Mouse (Mus musculus) midbrain, embryonic 12.5 days (tissue): ENCODE measurements around the gene Ttc16. TPM values are rescaled to one million over a fixed set of nuclear protein-coding genes. Genes with fewer than 3 reads are reported as not detected.

Experiments
- ATAC-seq: fragments of 200-750 bp; cut with Nextera tagmentation; 2 replicates; pipeline ENCODE4 v1.8.0; 2017; ENCODE audit warnings: low read depth, moderate TSS enrichment, moderate library complexity; ENCODE audit not compliant: low FRiP score
- H3K27ac ChIP-seq: fragments of 300-500 bp; sonication (generic); replicated peaks from 2 replicates; pipeline ENCODE4 v1.5.1; 2016; ENCODE audit warnings: mild to moderate bottlenecking
- H3K27me3 ChIP-seq: fragments of 300-500 bp; sonication (generic); 2 replicates; pipeline ENCODE4 v1.6.1; 2016; ENCODE audit warnings: mild to moderate bottlenecking
- H3K36me3 ChIP-seq: fragments of 300-500 bp; sonication (generic); 2 replicates; pipeline ENCODE4 v1.6.1; 2016
- H3K4me1 ChIP-seq: fragments of 300-500 bp; sonication (generic); 2 replicates; pipeline ENCODE4 v1.6.1; 2016
- H3K4me2 ChIP-seq: fragments of 300-500 bp; sonication (generic); replicated peaks from 2 replicates; pipeline ENCODE4 v1.6.1; 2016; ENCODE audit warnings: mild to moderate bottlenecking, moderate library complexity
- H3K4me3 ChIP-seq: fragments of 300-500 bp; sonication (generic); 2 replicates; pipeline ENCODE4 v1.5.1; 2016; ENCODE audit warnings: mild to moderate bottlenecking
- H3K9ac ChIP-seq: fragments of 300-500 bp; sonication (generic); replicated peaks from 2 replicates; pipeline ENCODE4 v1.6.1; 2016; ENCODE audit warnings: mild to moderate bottlenecking, moderate library complexity
- H3K9me3 ChIP-seq: fragments of 300-500 bp; sonication (generic); 2 replicates; pipeline ENCODE4 v1.6.1; 2016; ENCODE audit warnings: mild to moderate bottlenecking
- WGBS: fragments of 180-500 bp; shearing (Covaris S2); methylation state at CpG from one replicate; pipeline ENCODE4 v1.1.7; 2016; 5-methylcytosine and 5-hydroxymethylcytosine counted together
- polyA plus RNA-seq: library from polyadenylated mRNA; unstranded; fragments of >200 nt; fragmentation: Nextera tagmentation; extraction: Ambion mirVana; gene quantifications from 2 replicates; pipeline ENCODE4 v1.2.1, GENCODE M21; 2016

Ttc16 gene
- polyA plus RNA-seq, 1 experiment from 2014 or later: 0.20 TPM

GRCm38 (mm10) chr2:32724149-32724548, 51.3 kb downstream of the Ttc16 start:
- H3K9ac ChIP-seq: no peak overlapping the region
- H3K27me3 ChIP-seq: peaks cover 4% of the 10 kb centered on the region; the same call in 1 of the 2 replicates
- no peaks in the 10 kb centered on the region for H3K36me3 ChIP-seq
- 84% methylated on average over 4 of the region's 4 CpGs for WGBS
- H3K4me3 ChIP-seq: no peak overlapping the region
- peaks cover 7% of the 10 kb centered on the region for H3K4me1 ChIP-seq
- H3K27ac ChIP-seq: no peak overlapping the region
- H3K4me2 ChIP-seq: no peak overlapping the region
- H3K9me3 ChIP-seq: no peaks in the 10 kb centered on the region
- no peak for ATAC-seq

GRCm38 (mm10) chr2:32722581-32722980, 52.9 kb downstream of the Ttc16 start:
- WGBS: 90% methylated on average over 3 of the region's 3 CpGs
- H3K9ac ChIP-seq: no peak overlapping the region
- no peaks in the 10 kb centered on the region for H3K9me3 ChIP-seq
- peaks cover 11% of the 10 kb centered on the region for H3K4me1 ChIP-seq
- H3K27me3 ChIP-seq: peaks cover 4% of the 10 kb centered on the region; the same call in 1 of the 2 replicates
- H3K4me2 ChIP-seq: no peak overlapping the region
- no peak for ATAC-seq
- H3K36me3 ChIP-seq: no peaks in the 10 kb centered on the region
- no peak overlapping the region for H3K27ac ChIP-seq
- H3K4me3 ChIP-seq: no peak overlapping the region

GRCm38 (mm10) chr2:32722046-32722445, 53.4 kb downstream of the Ttc16 start:
- Histone ChIP-seq H3K9ac (no peak overlapping the region), H3K4me1 (peaks cover 9% of the 10 kb centered on the region), H3K36me3 (no peaks in the 10 kb centered on the region), H3K4me3 (no peak overlapping the region), H3K4me2 (no peak overlapping the region), H3K9me3 (no peaks in the 10 kb centered on the region), H3K27me3 (peaks cover 4% of the 10 kb centered on the region; the same call in 1 of the 2 replicates), H3K27ac (no peak overlapping the region)
- 55% methylated on average over 6 of the region's 6 CpGs for WGBS
- no peak for ATAC-seq

GRCm38 (mm10) chr2:32720681-32721229, 54.7 kb downstream of the Ttc16 start, which contains the start of gene Sh2d3c:
Gene Sh2d3c, plus strand, starts transcription at chr2:32721055.
- Histone ChIP-seq H3K9ac (0 out of 2 replicates have a peak within 1 kb of the TSS, but pooled peaks have one; percentile 11), H3K4me1 (peaks cover 9% of the 10 kb centered on the region), H3K9me3 (no peaks in the 10 kb centered on the region), H3K4me3 (no peak within 1 kb of the TSS), H3K36me3 (no peaks in the 10 kb centered on the region), H3K27me3 (peaks cover 4% of the 10 kb centered on the region; the same call in 1 of the 2 replicates), H3K4me2 (no peak within 1 kb of the TSS), H3K27ac (no peak within 1 kb of the TSS)
- 59% methylated on average over 8 of the region's 8 CpGs for WGBS
- no peak for ATAC-seq

- 94% methylated on average over 3 of the region's 3 CpGs for WGBS
- H3K9me3 ChIP-seq: no peaks in the 10 kb centered on the region
- H3K27ac ChIP-seq: no peak overlapping the region
- no peak overlapping the region for H3K9ac ChIP-seq
- H3K4me3 ChIP-seq: no peak overlapping the region
- peaks cover 9% of the 10 kb centered on the region for H3K4me1 ChIP-seq
- no peak overlapping the region for H3K4me2 ChIP-seq
- H3K36me3 ChIP-seq: no peaks in the 10 kb centered on the region
- no peak for ATAC-seq
- peaks cover 4% of the 10 kb centered on the region; the same call in 1 of the 2 replicates for H3K27me3 ChIP-seq
Measured at GRCm38 (mm10) chr2:32720053-32720452, 55.4 kb downstream of the Ttc16 start.

- no peak overlapping the region for H3K9ac ChIP-seq
- no peaks in the 10 kb centered on the region for H3K9me3 ChIP-seq
- H3K36me3 ChIP-seq: no peaks in the 10 kb centered on the region
- H3K4me3 ChIP-seq: no peak overlapping the region
- peaks cover 14% of the 10 kb centered on the region for H3K4me1 ChIP-seq
- H3K4me2 ChIP-seq: no peak overlapping the region
- 0 out of 2 replicates have a peak, but pooled peaks have one; percentile 20 for ATAC-seq
- H3K27me3 ChIP-seq: peaks cover 4% of the 10 kb centered on the region; the same call in 1 of the 2 replicates
- 48% methylated on average over 9 of the region's 9 CpGs for WGBS
- H3K27ac ChIP-seq: no peak overlapping the region
Measured at GRCm38 (mm10) chr2:32718761-32719160, 56.7 kb downstream of the Ttc16 start.

DNA sequence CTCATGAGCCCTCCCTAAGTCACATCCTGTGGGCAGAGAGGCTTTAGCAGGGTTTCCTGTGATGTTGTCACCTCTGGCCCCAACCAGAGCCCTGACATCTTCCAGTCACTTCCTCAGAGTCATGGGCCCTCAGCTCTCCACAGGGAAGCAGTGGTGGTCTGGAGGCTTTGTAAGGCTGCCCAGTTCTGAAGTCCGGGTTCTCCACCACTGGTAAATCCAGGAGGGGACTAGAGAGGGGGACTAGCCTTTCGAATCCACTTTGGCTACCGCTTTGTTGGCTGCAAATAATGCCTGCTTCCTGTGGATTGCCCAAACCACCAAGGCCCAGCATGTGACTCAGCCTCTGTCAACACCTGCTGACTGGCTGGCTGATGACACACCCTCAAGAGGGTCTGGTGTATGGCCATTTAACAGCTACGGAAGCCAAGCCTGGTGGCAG, 60.4 kb downstream of the Ttc16 start:
- WGBS: 78% methylated on average over 4 of the region's 4 CpGs
- H3K4me1 ChIP-seq: peaks cover 22% of the 10 kb centered on the region
- no peak overlapping the region for H3K27ac ChIP-seq
- H3K4me3 ChIP-seq: no peak overlapping the region
- H3K27me3 ChIP-seq: no peaks in the 10 kb centered on the region
- H3K9ac ChIP-seq: no peak overlapping the region
- peaks cover 7% of the 10 kb centered on the region for H3K36me3 ChIP-seq
- no peaks in the 10 kb centered on the region for H3K9me3 ChIP-seq
- no peak for ATAC-seq
- no peak overlapping the region for H3K4me2 ChIP-seq

- H3K9me3 ChIP-seq: no peaks in the 10 kb centered on the region
- ATAC-seq: no peak
- peak overlapping the region; percentile 51; the same call in 1 of the 2 replicates for H3K9ac ChIP-seq
- peak overlapping the region; percentile 98 for H3K27ac ChIP-seq
- peaks cover 22% of the 10 kb centered on the region for H3K4me1 ChIP-seq
- H3K4me3 ChIP-seq: no peak overlapping the region
- H3K36me3 ChIP-seq: peaks cover 13% of the 10 kb centered on the region
- peak overlapping the region; percentile 99 for H3K4me2 ChIP-seq
- H3K27me3 ChIP-seq: no peaks in the 10 kb centered on the region
- WGBS: 65% methylated on average over 11 of the region's 11 CpGs
Measured at GRCm38 (mm10) chr2:32714117-32714986, 61.1 kb downstream of the Ttc16 start.

GRCm38 (mm10) chr2:32712934-32713817, 62.3 kb downstream of the Ttc16 start, which contains the start of gene Cdk9:
Gene Cdk9, minus strand, starts transcription at chr2:32713076.
- peak within 1 kb of the TSS; percentile 99 for H3K4me2 ChIP-seq
- H3K27me3 ChIP-seq: no peaks in the 10 kb centered on the region
- peak; percentile 84 for ATAC-seq
- peak within 1 kb of the TSS; percentile 84 for H3K9ac ChIP-seq
- peaks cover 17% of the 10 kb centered on the region for H3K4me1 ChIP-seq
- H3K4me3 ChIP-seq: peak within 1 kb of the TSS; percentile 95
- peak within 1 kb of the TSS; percentile 98 for H3K27ac ChIP-seq
- under 1% methylated on average over 61 of the region's 79 CpGs for WGBS
- peaks cover 25% of the 10 kb centered on the region for H3K36me3 ChIP-seq
- no peaks in the 10 kb centered on the region for H3K9me3 ChIP-seq

DNA sequence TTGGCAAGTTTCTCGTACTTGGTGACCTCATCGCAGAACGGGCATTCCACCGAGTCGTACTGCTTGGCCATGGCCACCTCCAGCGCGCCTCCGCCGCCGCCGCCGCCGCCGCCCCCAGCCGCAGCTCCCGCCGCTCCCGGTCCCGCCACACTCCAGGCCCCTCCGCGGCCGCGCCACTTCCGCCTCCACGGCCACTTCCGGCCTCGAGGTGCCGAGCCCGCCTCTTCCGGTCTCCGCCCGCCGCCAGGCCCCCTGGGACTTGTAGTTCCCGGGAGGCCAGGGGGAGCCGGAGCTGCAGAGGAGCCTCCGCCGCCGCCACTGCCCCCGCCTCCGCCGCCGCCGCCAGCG, 62.9 kb downstream of the Ttc16 start:
- Histone ChIP-seq H3K9ac (peak overlapping the region; percentile 84), H3K4me3 (peak overlapping the region; percentile 95), H3K36me3 (peaks cover 31% of the 10 kb centered on the region), H3K27ac (peak overlapping the region; percentile 98), H3K4me1 (peaks cover 17% of the 10 kb centered on the region), H3K9me3 (no peaks in the 10 kb centered on the region), H3K27me3 (no peaks in the 10 kb centered on the region), H3K4me2 (peak overlapping the region; percentile 99)
- ATAC-seq: peak; percentile 85
- WGBS: 0% methylated on average over 27 of the region's 44 CpGs

DNA sequence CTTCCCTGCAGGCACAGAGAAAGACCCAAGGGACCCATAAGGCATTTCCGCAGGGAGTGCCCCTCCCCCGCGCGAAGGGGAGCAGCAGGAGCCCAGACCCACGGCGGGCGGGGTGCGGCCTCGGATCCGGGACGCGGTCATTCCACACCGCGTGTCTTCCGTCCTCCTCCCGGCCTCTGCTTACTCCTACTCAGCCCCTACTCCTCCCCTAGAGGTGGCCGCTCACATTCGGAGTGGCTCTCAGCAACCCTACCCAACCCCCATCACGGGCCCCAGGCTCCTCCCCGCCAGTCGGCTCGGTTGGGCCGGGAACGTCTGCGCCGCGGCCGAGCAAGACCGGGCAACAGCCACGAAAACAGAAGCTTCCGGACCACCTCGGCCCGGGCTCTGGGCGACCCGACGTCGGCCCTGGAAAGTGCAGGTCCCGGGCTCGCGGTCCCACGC, 63.3 kb downstream of the Ttc16 start:
- Histone ChIP-seq H3K9ac (peak overlapping the region; percentile 84), H3K9me3 (no peaks in the 10 kb centered on the region), H3K36me3 (peaks cover 36% of the 10 kb centered on the region), H3K4me1 (peaks cover 17% of the 10 kb centered on the region), H3K4me2 (peak overlapping the region; percentile 99), H3K27me3 (no peaks in the 10 kb centered on the region), H3K4me3 (peak overlapping the region; percentile 95), H3K27ac (peak overlapping the region; percentile 98)
- under 1% methylated on average over 41 of the region's 41 CpGs for WGBS
- peak; percentile 38 for ATAC-seq
